Mouse (Mus musculus) liver, embryonic 14.5 days (tissue): ENCODE measurements around the gene Hmox2. TPM values are rescaled to one million over a fixed set of nuclear protein-coding genes. Genes with fewer than 3 reads are reported as not detected.

Experiments
- ATAC-seq: fragments of 200-750 bp; cut with Nextera tagmentation; 2 replicates; pipeline ENCODE4 v1.8.0; 2017; ENCODE audit warnings: moderate number of reproducible peaks, mild to moderate bottlenecking, moderate library complexity; ENCODE audit not compliant: insufficient read depth
- DNase-seq, 3 experiments: peaks; one replicate each; pipeline ENCODE4 v3.0.0-alpha.2; 2012 to 2013; ENCODE audit warnings: low read depth in 3 of 3, low spot score in 3 of 3
- H3K27ac ChIP-seq: fragments of 300-500 bp; sonication (generic); 2 replicates; pipeline ENCODE4 v1.5.1; 2014; ENCODE audit warnings: moderate library complexity, mild to moderate bottlenecking, control low read depth, inconsistent platforms
- H3K27me3 ChIP-seq: fragments of 300-500 bp; sonication (generic); 2 replicates; pipeline ENCODE4 v1.6.1; 2014; ENCODE audit warnings: mild to moderate bottlenecking, low read length, moderate library complexity; ENCODE audit not compliant: control insufficient read depth, insufficient read depth
- H3K36me3 ChIP-seq: fragments of 300-500 bp; sonication (generic); replicated peaks from 2 replicates; pipeline ENCODE4 v1.6.1; 2014; ENCODE audit warnings: low read depth; ENCODE audit not compliant: control insufficient read depth, insufficient read depth
- H3K4me1 ChIP-seq, 2 experiments: fragments of 200-500 bp in 1 of 2; fragments of 300-500 bp in 1 of 2; sonication (generic) in 1 of 2; replicated peaks; 2 replicates each; pipeline ENCODE4 v1.6.1; 2012 to 2014; ENCODE audit warnings: antibody characterized with exemption in 1 of 2, inconsistent platforms in 1 of 2, low read length in 1 of 2; ENCODE audit not compliant: control insufficient read depth in 2 of 2, insufficient read depth in 2 of 2
- H3K4me2 ChIP-seq: fragments of 300-500 bp; sonication (generic); 2 replicates; pipeline ENCODE4 v1.6.1; 2014; ENCODE audit warnings: low read depth, mild to moderate bottlenecking, control low read depth, moderate library complexity
- H3K4me3 ChIP-seq, 2 experiments: fragments of 200-500 bp in 1 of 2; fragments of 300-500 bp in 1 of 2; sonication (generic) in 1 of 2; 2 replicates each; pipeline ENCODE4 v1.5.1; 2012 to 2014; ENCODE audit warnings: low read depth in 2 of 2, low read length in 2 of 2, mild to moderate bottlenecking in 2 of 2, control low read depth in 1 of 2, inconsistent platforms in 1 of 2, moderate library complexity in 1 of 2; ENCODE audit not compliant: insufficient read depth in 1 of 2
- H3K9ac ChIP-seq: fragments of 300-500 bp; sonication (generic); replicated peaks from 2 replicates; pipeline ENCODE4 v1.6.1; 2014; ENCODE audit warnings: mild to moderate bottlenecking, control low read depth, moderate library complexity
- H3K9me3 ChIP-seq: fragments of 300-500 bp; sonication (generic); 2 replicates; pipeline ENCODE4 v1.6.1; 2016; ENCODE audit warnings: low read length, mixed read lengths; ENCODE audit not compliant: control insufficient read depth
- CTCF ChIP-seq: IDR thresholded peaks from 2 replicates; pipeline ENCODE4 v1.5.1; 2016; ENCODE audit warnings: antibody characterized with exemption, low read depth, control low read depth
- EP300 ChIP-seq: IDR thresholded peaks from 2 replicates; pipeline ENCODE4 v1.6.1; 2016; ENCODE audit warnings: antibody characterized with exemption, low read depth
- WGBS: fragments of 180-500 bp; shearing (Covaris S2); extraction: QIAGEN DNeasy Blood & Tissue Kit; methylation state at CpG from one replicate; pipeline ENCODE4 v1.1.7; 2014; ENCODE audit not compliant: insufficient replicate concordance; 5-methylcytosine and 5-hydroxymethylcytosine counted together
- polyA plus RNA-seq, 2 experiments: library from polyadenylated mRNA; depleted of rRNA in 1 of 2; stranded (reverse) in 1 of 2; unstranded in 1 of 2; fragments of >200 nt; fragmentation: Nextera tagmentation in 1 of 2; extraction: Ambion mirVana in 1 of 2; gene quantifications; 2 replicates each; pipeline versions ENCODE4 v1.2.1 to v1.2.3; 2012 to 2014

Hmox2 gene
- polyA plus RNA-seq, 2 experiments = 20.8 to 37.4 TPM

DNA sequence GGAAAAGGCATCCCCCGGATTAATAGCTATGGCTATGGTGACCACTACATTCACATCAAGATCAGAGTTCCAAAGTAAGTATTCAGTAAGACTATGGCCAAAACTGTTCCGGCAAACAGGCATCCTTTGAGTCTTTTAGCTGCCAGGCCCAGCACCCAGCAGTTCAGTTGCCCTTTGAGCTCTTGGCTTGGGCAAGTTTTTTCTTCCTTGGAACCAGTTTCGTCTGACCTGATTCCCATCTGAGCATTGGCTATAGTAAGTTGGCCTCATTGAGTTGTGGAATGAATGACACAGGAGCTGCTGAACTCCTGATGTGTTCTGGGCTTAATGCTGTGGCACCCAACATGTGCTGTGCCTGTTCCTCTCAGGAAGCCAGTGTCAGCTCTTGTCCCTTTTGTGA lies 24.9 kb upstream of the Hmox2 start:
- Histone ChIP-seq H3K4me2 (no peak overlapping the region), H3K27me3 (no peaks in the 10 kb centered on the region), H3K9me3 (no peaks in the 10 kb centered on the region), H3K4me3 (no peak overlapping the region), H3K4me1 (no peaks in the 10 kb centered on the region), H3K27ac (no peak overlapping the region), H3K9ac (no peak overlapping the region), H3K36me3 (peaks cover 72% of the 10 kb centered on the region)
- WGBS = 83% methylated on average over 3 of the region's 3 CpGs
- DNase-seq (no peak), ATAC-seq (no peak)
- TF ChIP-seq EP300 (no peak), CTCF (no peak)

DNA sequence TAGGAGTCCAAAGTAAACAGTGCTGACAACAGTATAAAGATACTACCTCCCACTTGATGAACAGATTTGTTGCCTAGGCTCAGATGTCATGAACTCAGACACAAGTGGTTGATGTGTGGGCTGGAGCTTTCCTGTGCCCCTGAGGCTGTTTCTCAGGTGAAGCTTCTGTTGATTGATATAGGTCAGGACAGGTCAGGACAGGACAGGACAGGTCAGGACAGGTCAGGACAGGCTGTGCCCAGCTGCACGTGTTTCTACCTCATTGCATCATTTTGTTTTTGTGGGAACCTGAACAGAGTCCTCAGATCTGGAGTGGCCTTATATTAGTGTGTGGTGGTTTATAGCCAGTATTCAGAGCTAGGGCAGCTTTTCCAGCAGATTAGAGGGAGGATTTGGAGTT lies 23.5 kb upstream of the Hmox2 start:
- H3K36me3 ChIP-seq = peaks cover 74% of the 10 kb centered on the region
- no peak overlapping the region for H3K9ac ChIP-seq
- TF ChIP-seq EP300 = 0 out of 2 replicates have a peak, but pooled peaks have one; percentile 11
- TF ChIP-seq CTCF = no peak
- no peak overlapping the region for H3K4me3 ChIP-seq
- H3K9me3 ChIP-seq = no peaks in the 10 kb centered on the region
- no peak overlapping the region for H3K27ac ChIP-seq
- ATAC-seq = peak; percentile 72
- DNase-seq = no peak
- WGBS = 69% methylated on average over 1 of the region's 1 CpGs
- no peak overlapping the region for H3K4me2 ChIP-seq
- no peaks in the 10 kb centered on the region for H3K4me1 ChIP-seq
- H3K27me3 ChIP-seq = no peaks in the 10 kb centered on the region

- ATAC-seq (no peak), DNase-seq (no peak)
- H3K9ac ChIP-seq = no peak overlapping the region
- no peak overlapping the region for H3K4me2 ChIP-seq
- TF ChIP-seq CTCF = no peak
- no peak for TF ChIP-seq EP300
- H3K9me3 ChIP-seq = no peaks in the 10 kb centered on the region
- no peak overlapping the region for H3K4me3 ChIP-seq
- WGBS = 63% methylated on average over 4 of the region's 4 CpGs
- no peak overlapping the region for H3K27ac ChIP-seq
- H3K27me3 ChIP-seq = no peaks in the 10 kb centered on the region
- peaks cover 56% of the 10 kb centered on the region for H3K36me3 ChIP-seq
- H3K4me1 ChIP-seq = no peaks in the 10 kb centered on the region
Measured at GRCm38 (mm10) chr16:4705541-4705940, 20.6 kb upstream of the Hmox2 start.

GRCm38 (mm10) chr16:4711173-4711572 lies 15.0 kb upstream of the Hmox2 start:
- DNase-seq = no peak

GRCm38 (mm10) chr16:4713861-4714710 lies 12.1 kb upstream of the Hmox2 start:
- DNase-seq (no peak), ATAC-seq (no peak)
- TF ChIP-seq EP300 (no peak), CTCF (no peak)
- no peak overlapping the region for H3K4me2 ChIP-seq
- H3K9me3 ChIP-seq = no peaks in the 10 kb centered on the region
- no peak overlapping the region for H3K9ac ChIP-seq
- H3K4me3 ChIP-seq = no peak overlapping the region
- H3K27me3 ChIP-seq = no peaks in the 10 kb centered on the region
- H3K36me3 ChIP-seq = peaks cover 35% of the 10 kb centered on the region
- peaks cover 6 to 7% of the 10 kb centered on the region in 2 experiments; a peak in 3 of 4 replicates for H3K4me1 ChIP-seq
- H3K27ac ChIP-seq = no peak overlapping the region
- 76% methylated on average over 17 of the region's 17 CpGs for WGBS

More at GRCm38 (mm10) chr16:4711173-4711572, 15.0 kb upstream of the Hmox2 start:
- no peak for ATAC-seq
- Histone ChIP-seq H3K4me3 (no peak overlapping the region), H3K27ac (no peak overlapping the region), H3K27me3 (no peaks in the 10 kb centered on the region), H3K9me3 (no peaks in the 10 kb centered on the region), H3K36me3 (peaks cover 47% of the 10 kb centered on the region), H3K9ac (no peak overlapping the region), H3K4me1 (no peaks in the 10 kb centered on the region), H3K4me2 (no peak overlapping the region)
- 88% methylated on average over 4 of the region's 4 CpGs for WGBS
- TF ChIP-seq EP300 = no peak
- TF ChIP-seq CTCF = no peak
